Mouse (Mus musculus) thymus, adult 2 months (tissue): Measurements from ENCODE around the gene Slc43a1.

Source experiments
- CTCF ChIP-seq: fragments of 200-500 bp; IDR thresholded peaks from 2 replicates; pipeline ENCODE4 v1.5.1; 2012; ENCODE audit warnings: mild to moderate bottlenecking, control low read depth, low read length, moderate library complexity, borderline replicate concordance; ENCODE audit not compliant: control insufficient read depth, poor library complexity, insufficient read depth; ENCODE audit errors: extremely low read depth
- POLR2A ChIP-seq: fragments of 200-500 bp; IDR thresholded peaks from 2 replicates; pipeline ENCODE4 v1.6.1; 2012; ENCODE audit warnings: mild to moderate bottlenecking, low read length, control low read depth, moderate library complexity; ENCODE audit not compliant: control insufficient read depth, poor library complexity, insufficient read depth; ENCODE audit errors: extremely low read depth

DNA sequence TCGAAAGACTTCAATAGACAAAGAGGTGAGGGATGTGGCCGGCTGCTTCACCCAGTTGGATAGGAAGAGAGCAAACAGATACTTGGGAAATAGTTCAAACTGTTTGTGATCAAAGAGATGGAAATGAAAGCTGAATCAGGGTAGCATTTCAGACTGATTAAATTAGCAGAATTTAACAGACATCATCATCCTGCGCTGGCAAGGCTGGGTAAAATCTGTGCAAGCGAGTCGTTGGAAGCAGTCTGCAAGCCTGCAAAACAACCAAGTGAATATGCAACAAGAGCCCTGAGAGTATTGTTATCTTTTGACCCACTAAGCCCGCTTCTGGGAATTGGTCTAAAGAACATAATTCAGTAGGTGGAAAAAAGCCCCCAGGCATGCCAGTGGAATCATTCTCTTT, 54.7 kb downstream of the Slc43a1 start:
- TF ChIP-seq POLR2A (no peak), CTCF (no peak)
